Mouse (Mus musculus): ENCODE data around the gene Olfr1353.
"Not testable (repeated sequence)": the region's sequence is repeated elsewhere in the genome, so short reads cannot be mapped to it uniquely, and the experiment has no call there.

Gene Olfr1353

GRCm38 (mm10) chr10:78963009-78963408, at the start of gene Olfr1353:
TSS of gene Olfr1353 (plus strand) at chr10:78963309.
- DNase-seq (ENCODE audit: extremely low spot score, low spot score) = not testable (repeated sequence)

GRCm38 (mm10) chr10:78950336-78950735, 12.8 kb upstream of the Olfr1353 start, which contains the start of gene Olfr8:
TSS of gene Olfr8 (plus strand) at chr10:78950636.
- DNase-seq (ENCODE audit: extremely low spot score, low spot score) = not testable (repeated sequence)

- no peak for DNase-seq (ENCODE audit: extremely low spot score, low spot score)
These were observed 17.6 kb downstream of the Olfr1353 start, which contains the start of gene Olfr1352 for GRCm38 (mm10) chr10:78980750-78981149. TSS of gene Olfr1352 (plus strand) at chr10:78981050.

- no peak for DNase-seq (ENCODE audit: extremely low spot score, low spot score)
These were observed 49.1 kb downstream of the Olfr1353 start, which contains the start of gene Olfr1351 for GRCm38 (mm10) chr10:79012172-79012571. TSS of gene Olfr1351 (plus strand) at chr10:79012472.
